Mouse (Mus musculus) kidney, adult 8-10 months (tissue): Measurements from ENCODE around the gene Mab21l3.

Source experiments
- DNase-seq, 2 experiments: peaks; one replicate each; pipeline ENCODE4 v3.0.0; 2022

Mab21l3 gene

GRCm38 (mm10) chr3:101800596-101801018, 48.2 kb downstream of the Mab21l3 start:
- DNase-seq, result no peak

DNA sequence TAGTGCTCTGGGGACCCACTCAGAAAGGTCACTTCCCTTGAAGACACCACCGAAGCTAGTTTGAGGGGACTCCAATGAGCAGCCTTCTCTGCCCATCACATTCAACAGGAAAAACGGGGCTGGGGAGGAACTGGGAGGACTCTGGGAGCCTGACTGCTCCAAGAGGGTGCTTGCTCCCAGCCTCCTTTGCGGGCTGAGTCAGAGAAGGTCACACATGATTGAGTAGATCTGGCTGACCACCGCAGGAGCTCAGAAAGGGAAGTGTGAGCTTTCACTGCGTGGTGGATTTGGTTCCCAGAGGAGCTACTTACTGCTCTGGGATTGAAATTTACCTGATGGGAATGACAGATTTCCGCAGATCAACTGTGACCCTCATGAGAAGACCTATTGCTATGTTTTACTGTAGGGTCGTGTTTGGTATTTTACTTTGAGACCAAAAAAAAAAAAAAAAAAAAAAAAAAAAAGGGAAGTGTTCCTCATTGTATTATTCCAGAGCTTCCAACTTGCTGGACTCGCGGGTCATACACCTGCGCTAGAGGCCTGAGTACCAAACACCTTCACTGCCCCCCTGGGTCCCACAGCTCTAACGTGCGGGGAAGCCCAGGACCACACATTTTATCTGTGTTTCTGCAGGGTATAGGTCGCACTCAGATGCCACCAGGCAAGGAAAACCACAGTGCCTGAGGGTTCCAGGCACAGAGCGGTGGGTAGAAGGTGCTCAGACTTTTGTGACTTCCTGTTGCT, 48.7 kb downstream of the Mab21l3 start:
- DNase-seq, result peak in 1 of 2 experiments; percentile 46

DNA sequence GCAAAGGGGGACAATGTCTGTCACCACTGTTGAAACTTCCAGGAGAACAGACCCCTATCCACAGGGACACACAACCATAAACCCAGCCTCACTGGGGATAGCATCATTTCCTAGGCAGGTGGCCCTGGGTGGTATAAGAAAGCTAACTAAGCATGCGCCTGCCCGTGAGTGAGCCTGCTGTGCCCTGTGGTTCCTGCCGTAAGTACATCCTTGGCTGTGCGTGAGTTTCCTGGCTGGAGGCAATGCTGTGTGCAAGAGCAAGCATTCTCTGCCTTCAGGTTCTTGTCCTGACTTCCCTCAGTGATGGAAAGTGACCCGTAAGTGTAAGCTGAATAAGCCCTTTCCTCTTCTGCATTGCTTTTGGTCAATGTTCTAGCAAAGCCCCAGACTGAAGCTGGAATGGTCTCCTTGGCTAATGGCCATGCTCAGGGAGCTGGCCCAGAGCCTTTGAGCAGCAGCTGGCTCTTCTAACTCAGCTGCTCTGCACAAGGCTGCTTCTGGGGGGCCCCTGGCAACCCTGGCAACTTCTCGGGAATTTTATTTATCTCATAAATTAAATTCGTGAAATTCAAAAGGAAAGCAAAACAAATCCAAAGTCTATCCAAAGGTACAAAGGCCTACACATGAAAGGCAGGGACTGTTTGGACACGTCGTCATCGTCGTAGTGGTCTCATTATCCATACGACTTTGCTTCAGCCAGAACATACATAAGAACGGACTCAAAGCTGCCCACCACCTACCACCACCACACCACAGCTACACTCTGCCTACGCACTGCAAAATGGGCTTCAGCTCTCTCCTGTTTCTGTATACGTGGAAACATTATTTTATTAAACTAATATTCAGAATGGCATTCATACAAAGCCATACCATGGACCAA, 50.7 kb downstream of the Mab21l3 start:
- DNase-seq, result no peak

DNA sequence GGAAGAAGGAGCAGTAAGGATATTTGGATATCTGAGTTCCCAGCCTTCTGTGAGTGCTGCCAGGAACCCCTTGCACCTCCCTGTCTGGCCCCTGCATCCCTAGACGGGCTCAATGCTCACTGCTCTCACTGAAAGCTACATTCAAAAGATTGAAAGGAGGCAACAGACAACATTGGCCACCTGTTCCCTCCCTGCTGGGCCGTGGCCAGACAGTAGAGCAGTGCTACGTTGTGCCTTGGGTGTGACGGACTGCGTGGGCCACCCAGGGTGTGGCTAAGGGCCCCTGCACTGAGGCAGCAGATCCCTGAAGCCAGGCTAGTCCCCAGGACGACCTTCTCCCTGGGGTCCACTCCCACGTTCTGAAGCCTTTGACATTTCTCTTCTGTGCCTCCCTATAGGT, 52.5 kb downstream of the Mab21l3 start:
- DNase-seq, result no peak

DNA sequence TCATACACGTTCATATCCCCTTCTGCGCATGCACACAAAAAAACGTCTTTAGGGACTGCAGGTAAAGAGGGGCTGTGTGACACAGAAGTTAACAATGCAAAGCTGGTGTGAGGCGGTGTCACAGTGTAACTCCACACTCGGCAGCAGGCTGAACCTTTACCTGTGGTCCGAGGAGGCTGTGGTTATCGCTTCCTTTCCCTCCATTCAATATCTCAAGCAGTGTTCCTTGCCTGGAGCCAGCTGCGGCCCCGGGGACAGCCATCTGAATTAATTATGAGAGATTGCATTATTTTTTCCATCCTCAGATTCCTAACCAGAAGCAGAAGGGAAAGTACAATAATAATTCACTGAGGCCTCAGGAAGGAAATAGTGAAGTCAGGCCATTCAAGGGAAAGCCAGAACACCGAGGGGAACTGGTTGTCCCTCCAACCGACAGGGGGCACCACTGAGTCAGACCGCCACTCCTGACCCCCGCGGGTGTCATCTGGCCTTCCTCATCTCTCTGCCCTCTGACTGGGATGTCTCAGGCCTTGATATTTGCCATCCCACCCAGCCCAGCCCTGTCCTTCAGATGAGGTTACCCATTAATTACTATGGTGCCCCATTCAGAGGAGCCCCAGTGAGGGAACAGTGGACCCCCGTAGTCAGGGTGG, 53.2 kb downstream of the Mab21l3 start:
- no peak for DNase-seq

DNA sequence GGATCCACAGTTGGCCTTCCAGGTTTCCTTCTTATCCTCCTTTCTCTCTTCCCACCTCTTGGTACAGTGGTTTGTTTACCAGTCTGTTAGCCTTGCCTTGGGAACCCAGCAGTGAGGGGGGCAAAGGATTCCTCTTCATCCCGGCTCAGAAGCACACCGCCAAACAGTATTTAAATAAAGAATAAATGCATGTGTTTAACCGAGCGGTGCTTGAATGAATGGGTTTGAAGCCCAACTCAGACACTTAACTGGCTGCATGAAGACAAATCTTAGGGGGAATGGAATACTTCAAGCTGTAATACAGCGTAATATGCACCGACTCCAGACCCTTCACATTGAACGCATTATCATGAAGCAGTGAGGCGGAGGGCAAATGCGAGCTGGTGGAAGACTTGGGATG, 54.1 kb downstream of the Mab21l3 start:
- no peak for DNase-seq

- no peak for DNase-seq
These were observed 54.7 kb downstream of the Mab21l3 start for GRCm38 (mm10) chr3:101794026-101794425.

DNA sequence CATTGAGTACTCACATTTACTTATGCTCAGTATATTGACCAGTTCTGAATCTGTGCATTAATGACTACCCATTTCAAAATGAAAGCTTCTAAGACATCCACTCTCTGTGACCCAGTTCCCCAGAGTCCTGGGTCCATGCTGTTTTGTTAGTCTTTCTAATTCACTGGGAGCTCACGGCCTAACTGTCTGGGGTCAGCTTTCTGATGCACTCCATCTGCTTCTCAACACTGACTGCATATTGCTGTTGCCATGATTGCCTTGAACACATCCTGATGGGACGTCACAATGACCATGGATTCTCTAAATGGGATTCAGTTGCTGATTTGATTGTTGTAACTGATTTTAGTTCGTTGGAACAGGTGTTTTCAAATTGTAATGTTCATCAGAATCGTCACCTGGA, 56.6 kb downstream of the Mab21l3 start:
- no peak for DNase-seq

GRCm38 (mm10) chr3:101784768-101785424, 63.9 kb downstream of the Mab21l3 start:
- no peak for DNase-seq

DNA sequence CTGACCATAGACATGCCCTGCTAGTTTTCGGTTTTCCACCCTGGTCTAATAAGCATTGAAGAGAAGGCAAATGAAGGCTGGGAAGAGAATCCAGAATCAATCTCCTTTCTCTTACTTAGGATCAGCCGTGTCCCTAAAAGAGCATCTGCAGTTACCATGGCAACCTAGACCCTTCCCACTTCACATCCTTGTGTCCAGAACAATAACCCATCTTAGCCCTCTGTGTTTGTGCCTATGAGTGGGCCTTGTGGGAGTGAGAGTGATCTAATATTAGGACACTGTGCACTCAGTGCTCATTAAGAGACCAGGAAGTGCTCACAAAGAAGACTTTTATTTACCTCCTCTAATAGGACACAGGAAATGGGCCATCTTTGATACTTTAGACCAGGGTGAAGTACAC, 65.0 kb downstream of the Mab21l3 start:
- no peak for DNase-seq

- no peak for DNase-seq
These were observed 67.8 kb downstream of the Mab21l3 start for GRCm38 (mm10) chr3:101780874-101781483.

DNA sequence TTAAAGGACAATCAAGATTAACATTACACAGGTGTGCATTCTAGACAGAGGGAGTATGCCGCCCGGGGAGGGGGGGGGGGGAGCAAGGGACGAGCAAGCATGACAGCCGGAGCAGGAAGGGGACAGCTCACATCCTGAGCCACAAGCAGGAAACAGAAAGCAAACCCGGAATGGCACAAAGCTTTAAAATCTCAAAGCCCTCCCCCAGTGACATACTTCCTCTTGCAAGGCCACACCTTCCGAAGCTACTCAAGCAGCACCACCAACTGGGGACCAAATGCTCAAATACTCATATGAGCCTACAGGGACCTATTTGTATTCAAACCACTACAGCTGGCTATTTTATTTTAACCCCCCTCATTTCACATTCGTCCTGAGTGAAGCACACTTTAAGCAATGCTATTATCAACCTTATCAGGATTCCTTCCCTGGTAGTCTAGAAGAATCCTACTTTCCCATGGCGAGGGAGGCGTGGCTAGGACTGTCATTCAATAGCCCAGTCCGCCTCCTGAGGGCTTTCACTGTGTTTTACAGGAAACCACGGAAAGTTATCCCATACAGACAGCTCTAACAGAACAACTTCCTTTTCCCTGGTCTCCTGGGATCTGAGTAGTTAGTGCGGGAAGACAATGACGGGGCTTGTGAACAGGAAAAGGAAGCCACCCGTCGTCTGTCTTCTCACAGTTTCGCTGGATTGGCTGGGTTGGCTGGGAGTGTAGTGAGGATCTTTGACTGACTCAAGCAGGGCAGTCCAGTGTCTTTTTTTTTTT, 69.7 kb downstream of the Mab21l3 start:
- peak; percentile 49 to 62 for DNase-seq

- DNase-seq, result no peak
These were observed 73.0 kb downstream of the Mab21l3 start for GRCm38 (mm10) chr3:101775732-101776131.

GRCm38 (mm10) chr3:101770540-101770939, 78.2 kb downstream of the Mab21l3 start:
- no peak for DNase-seq

DNA sequence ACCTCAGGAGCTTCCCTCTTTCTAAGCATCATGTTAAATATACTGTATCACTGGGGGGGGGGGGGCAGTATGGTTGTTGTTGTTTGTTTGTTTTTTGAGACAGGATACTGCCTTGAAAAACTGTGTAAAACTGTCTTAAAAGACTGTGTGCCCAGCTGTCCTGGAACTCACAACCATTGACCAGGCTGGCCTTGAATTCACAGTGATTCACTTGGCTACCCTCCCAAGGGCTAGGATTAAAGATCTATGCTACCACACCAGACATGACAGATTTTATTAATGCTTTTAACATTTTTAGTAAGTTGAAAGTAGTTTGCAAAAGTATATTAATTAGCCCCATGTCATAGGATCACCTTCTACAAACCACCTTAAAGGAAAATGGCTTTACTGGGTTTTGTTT, 85.2 kb downstream of the Mab21l3 start:
- no peak for DNase-seq
